ENCODE assay signal across 8 mouse cellular contexts in genomic region chr17:3313711-3314624, GRCm38 (mm10). TPM values are rescaled to one million over a fixed set of nuclear protein-coding genes. Genes with fewer than 3 reads are reported as not detected.
DNase-seq lines count a peak whose midpoint lies in the region; ATAC-seq lines count a peak whose summit lies in the region.

No protein-coding gene starts in this region.

- H3K4me1 ChIP-seq in embryonic facial prominence, embryonic 14.5 days (ENCODE audit: control insufficient read depth, insufficient read depth, low read length), result peaks cover 6% of the 10 kb centered on the region
- H3K4me1 ChIP-seq in heart, embryonic 10.5 days, result no peaks in the 10 kb centered on the region
- H3K4me1 ChIP-seq in kidney, embryonic 14.5 days (ENCODE audit: control insufficient read depth, insufficient read depth, low read length), result no peaks in the 10 kb centered on the region
- no peaks in the 10 kb centered on the region for H3K4me1 ChIP-seq in liver, embryonic 11.5 days (replicated peaks; ENCODE audit: control insufficient read depth, insufficient read depth, low read length)

- peak overlapping the region; percentile 57 for H3K9ac ChIP-seq in embryonic facial prominence, embryonic 14.5 days (ENCODE audit: low read depth, low read length)
- peak overlapping the region; percentile 56; the same call in 1 of the 2 replicates for H3K9ac ChIP-seq in kidney, embryonic 14.5 days (ENCODE audit: low read depth, low read length)
- peak overlapping the region; percentile 64 for H3K9ac ChIP-seq in liver, embryonic 11.5 days (ENCODE audit: low read depth, low read length)

- WGBS in embryonic facial prominence, embryonic 14.5 days, result 5% methylated on average over 50 of the region's 60 CpGs
- 7% methylated on average over 49 of the region's 60 CpGs for WGBS in heart, embryonic 10.5 days
- WGBS in kidney, embryonic 14.5 days, result 8% methylated on average over 46 of the region's 60 CpGs
- WGBS in liver, embryonic 11.5 days, result 7% methylated on average over 60 of the region's 60 CpGs

- no peaks in the 10 kb centered on the region for H3K27me3 ChIP-seq in embryonic facial prominence, embryonic 14.5 days (replicated peaks; ENCODE audit: control insufficient read depth, insufficient read depth, low read length)
- 0 out of 2 replicates have a peak, but pooled peaks cover 3% of the 10 kb centered on the region for H3K27me3 ChIP-seq in heart, embryonic 10.5 days (ENCODE audit: insufficient read depth, poor library complexity, severe bottlenecking)
- H3K27me3 ChIP-seq in kidney, embryonic 14.5 days (ENCODE audit: control insufficient read depth, insufficient read depth, low read length), result no peaks in the 10 kb centered on the region
- H3K27me3 ChIP-seq in liver, embryonic 11.5 days (replicated peaks; ENCODE audit: control insufficient read depth, insufficient read depth, low read length), result no peaks in the 10 kb centered on the region

- peak overlapping the region; percentile 80 for H3K27ac ChIP-seq in embryonic facial prominence, embryonic 14.5 days (replicated peaks; ENCODE audit: low read depth, low read length)
- H3K27ac ChIP-seq in heart, embryonic 10.5 days, result peak overlapping the region; percentile 85
- no peak overlapping the region for H3K27ac ChIP-seq in kidney, embryonic 14.5 days (ENCODE audit: low read depth, low read length)
- H3K27ac ChIP-seq in liver, embryonic 11.5 days (ENCODE audit: low read depth, low read length), result no peak overlapping the region

- no peaks in the 10 kb centered on the region for H3K9me3 ChIP-seq in embryonic facial prominence, embryonic 14.5 days (ENCODE audit: control insufficient read depth, low read length)
- H3K9me3 ChIP-seq in heart, embryonic 10.5 days, result no peaks in the 10 kb centered on the region
- H3K9me3 ChIP-seq in kidney, embryonic 14.5 days (ENCODE audit: control insufficient read depth, low read length), result no peaks in the 10 kb centered on the region
- no peaks in the 10 kb centered on the region for H3K9me3 ChIP-seq in liver, embryonic 11.5 days (ENCODE audit: control insufficient read depth, low read length)

- peak overlapping the region; percentile 63 for H3K4me2 ChIP-seq in embryonic facial prominence, embryonic 14.5 days (ENCODE audit: low read depth, low read length)
- H3K4me2 ChIP-seq in kidney, embryonic 14.5 days (replicated peaks; ENCODE audit: low read depth, low read length), result peak overlapping the region; percentile 58
- peak overlapping the region; percentile 68 for H3K4me2 ChIP-seq in liver, embryonic 11.5 days

- DNase-seq in A20 (ENCODE audit: low read depth, low spot score), result peak; percentile 86
- DNase-seq in adrenal gland, postnatal 36 days, result peak; percentile 82 to 87
- DNase-seq in embryonic facial prominence, embryonic 14.5 days (ENCODE audit: low spot score), result peak; percentile 92
- DNase-seq in heart, embryonic 10.5 days (ENCODE audit: low spot score), result peak; percentile 91
- peak; percentile 84 for DNase-seq in liver, embryonic 11.5 days (ENCODE audit: low spot score)
- peak; percentile 84 for DNase-seq in naive thymus-derived CD4-positive, alpha-beta T cell, adult 2 months (ENCODE audit: low read depth)
- peak; percentile 57 to 81 for DNase-seq in spleen, postnatal 4 days (ENCODE audit: low spot score in 2 of 2)

- H3K36me3 ChIP-seq in embryonic facial prominence, embryonic 14.5 days (ENCODE audit: control insufficient read depth, insufficient read depth, low read length), result no peaks in the 10 kb centered on the region
- no peaks in the 10 kb centered on the region; the same call in 1 of the 2 replicates for H3K36me3 ChIP-seq in heart, embryonic 10.5 days
- no peaks in the 10 kb centered on the region for H3K36me3 ChIP-seq in kidney, embryonic 14.5 days (ENCODE audit: control insufficient read depth, insufficient read depth, low read length)
- H3K36me3 ChIP-seq in liver, embryonic 11.5 days (ENCODE audit: control insufficient read depth, insufficient read depth, low read length), result no peaks in the 10 kb centered on the region

- peak; percentile 97 for ATAC-seq in embryonic facial prominence, embryonic 14.5 days (ENCODE audit: low read depth)
- peak; percentile 99 for ATAC-seq in kidney, embryonic 14.5 days (ENCODE audit: low FRiP score, low TSS enrichment)
- ATAC-seq in liver, embryonic 11.5 days (replicated peaks; ENCODE audit: low FRiP score), result peak; percentile 97

- H3K4me3 ChIP-seq in embryonic facial prominence, embryonic 14.5 days (ENCODE audit: low read depth, low read length), result peak overlapping the region; percentile 42
- H3K4me3 ChIP-seq in heart, embryonic 10.5 days, result peak overlapping the region; percentile 55
- peak overlapping the region; percentile 32 for H3K4me3 ChIP-seq in kidney, embryonic 14.5 days (ENCODE audit: low read length)
- peak overlapping the region; percentile 43 for H3K4me3 ChIP-seq in liver, embryonic 11.5 days (ENCODE audit: low read depth, low read length)

RNA-seq across cellular contexts. Expression of gene Tiam2, which starts 12.4 kb away (rescaled TPM):
- total RNA-seq in adrenal gland, postnatal 36 days (2021), result 10 to 100 TPM; 16.2 to 42.9 TPM
- 19.3 and 19.9 TPM in 2 replicates for polyA plus RNA-seq in embryonic facial prominence, embryonic 14.5 days (2014; fragmentation: Nextera tagmentation; extraction: Ambion mirVana)
- polyA plus RNA-seq in heart, embryonic 10.5 days (2016; fragmentation: Nextera tagmentation; extraction: Ambion mirVana), result 3.5 and 3.7 TPM in 2 replicates
- 3.0 and 4.5 TPM in 2 replicates for polyA plus RNA-seq in kidney, embryonic 14.5 days (2014; fragmentation: Nextera tagmentation; extraction: Ambion mirVana)
- 2.7 and 2.8 TPM in 2 replicates for polyA plus RNA-seq in liver, embryonic 11.5 days (2014; fragmentation: Nextera tagmentation; extraction: Ambion mirVana)

Comparison
In these comparisons a context has a peak if more than half of its experiments do, and no peak if none do; other contexts are left out.
1. H3K27ac ChIP-seq: peak in embryonic facial prominence, embryonic 14.5 days (single experiment) and heart, embryonic 10.5 days (single experiment); none in kidney, embryonic 14.5 days (single experiment) and liver, embryonic 11.5 days (single experiment).
2. Peak in every context shown above with its lines, with median percentiles within 50 percentile points of each other: DNase-seq, ATAC-seq, H3K4me2 ChIP-seq, H3K4me3 ChIP-seq and H3K9ac ChIP-seq.